Mouse (Mus musculus) CH12.LX (cell line): ENCODE results near the gene Nipsnap2. TPM values are rescaled to one million over a fixed set of nuclear protein-coding genes. Genes with fewer than 3 reads are reported as not detected.

Source experiments
- DNase-seq: peaks from one replicate; pipeline ENCODE4 v3.0.0-alpha.2; 2013; ENCODE audit errors: extremely low read depth
- H3K27ac ChIP-seq: 2 replicates; pipeline ENCODE4 v1.5.1; 2012; ENCODE audit warnings: low read depth, mild to moderate bottlenecking, control low read depth, moderate library complexity; ENCODE audit not compliant: insufficient read depth
- H3K27me3 ChIP-seq: replicated peaks from 2 replicates; pipeline ENCODE3; 2012; ENCODE audit warnings: inconsistent platforms
- H3K36me3 ChIP-seq, 2 experiments: replicated peaks in 1 of 2; 2 replicates each; pipeline versions ENCODE3 to v1.6.1; 2012; ENCODE audit warnings: inconsistent platforms in 1 of 2, low read length in 1 of 2, mild to moderate bottlenecking in 1 of 2, mixed read lengths in 1 of 2, moderate library complexity in 1 of 2; ENCODE audit not compliant: control insufficient read depth in 1 of 2, insufficient read depth in 1 of 2
- H3K4me1 ChIP-seq, 2 experiments: 2 replicates each; pipeline ENCODE4 v1.6.1; 2012; ENCODE audit warnings: inconsistent platforms in 1 of 2, moderate library complexity in 1 of 2; ENCODE audit not compliant: insufficient read depth in 2 of 2, control insufficient read depth in 1 of 2
- H3K4me2 ChIP-seq: 2 replicates; pipeline ENCODE4 v1.6.1; 2012; ENCODE audit warnings: low read depth, mild to moderate bottlenecking, control low read depth; ENCODE audit not compliant: poor library complexity, insufficient read depth, severe bottlenecking
- H3K4me3 ChIP-seq, 3 experiments: fragments of 150-350 bp in 1 of 3; sonication (generic) in 1 of 3; replicated peaks in 1 of 3; 2 replicates each; pipeline versions ENCODE3 to v1.5.1; 2011 to 2012; ENCODE audit warnings: low read depth in 2 of 3, low read length in 2 of 3, mild to moderate bottlenecking in 2 of 3, moderate library complexity in 2 of 3, control low read depth in 1 of 3, improper control_type of control experiment in 1 of 3, inconsistent platforms in 1 of 3, mixed read lengths in 1 of 3; ENCODE audit not compliant: poor library complexity in 1 of 3
- H3K79me2 ChIP-seq: replicated peaks from 2 replicates; pipeline ENCODE4 v1.6.1; 2012; ENCODE audit warnings: mild to moderate bottlenecking, moderate library complexity; ENCODE audit not compliant: control insufficient read depth, poor library complexity, insufficient read depth, severe bottlenecking; ENCODE audit errors: extremely low read depth
- H3K9ac ChIP-seq: 2 replicates; pipeline ENCODE4 v1.6.1; 2012; ENCODE audit warnings: low read depth, mild to moderate bottlenecking, control low read depth, moderate library complexity; ENCODE audit not compliant: insufficient read depth
- H3K9me3 ChIP-seq: replicated peaks from 2 replicates; pipeline ENCODE3; 2012; ENCODE audit warnings: low read length, inconsistent platforms, mixed read lengths
- CTCF ChIP-seq, 2 experiments: IDR thresholded peaks in 1 of 2; conservative IDR thresholded peaks in 1 of 2; 2 replicates each; pipeline ENCODE4 v1.5.1; 2011 to 2012; ENCODE audit warnings: low read depth in 2 of 2, low read length in 2 of 2, improper control_type of control experiment in 1 of 2, inconsistent platforms in 1 of 2, mild to moderate bottlenecking in 1 of 2, moderate library complexity in 1 of 2
- HCFC1 ChIP-seq: IDR thresholded peaks from 2 replicates; pipeline ENCODE4 v1.6.1; 2012; ENCODE audit warnings: low read depth, mild to moderate bottlenecking, inconsistent platforms, low read length, improper control_type of control experiment
- IRF4 ChIP-seq: IDR thresholded peaks from 2 replicates; pipeline ENCODE4 v1.6.1; 2014; ENCODE audit warnings: low read depth, mild to moderate bottlenecking, inconsistent platforms, low read length, improper control_type of control experiment
- JUN ChIP-seq: IDR thresholded peaks from 2 replicates; pipeline ENCODE4 v1.6.1; 2011; ENCODE audit warnings: low read depth, mild to moderate bottlenecking, low read length, improper control_type of control experiment, moderate library complexity; ENCODE audit not compliant: insufficient read depth
- JUND ChIP-seq: conservative IDR thresholded peaks from 2 replicates; pipeline ENCODE4 v1.6.1; 2011; ENCODE audit warnings: low read depth, low read length, improper control_type of control experiment
- KAT2A ChIP-seq: IDR thresholded peaks from 2 replicates; pipeline ENCODE4 v1.6.1; 2012; ENCODE audit warnings: low read length, improper control_type of control experiment, inconsistent platforms; ENCODE audit not compliant: insufficient replicate concordance
- MAFK ChIP-seq: IDR thresholded peaks from 2 replicates; pipeline ENCODE4 v1.6.1; 2011; ENCODE audit warnings: low read length, improper control_type of control experiment; ENCODE audit not compliant: insufficient replicate concordance
- MAX ChIP-seq: IDR thresholded peaks from 2 replicates; pipeline ENCODE4 v1.6.1; 2011; ENCODE audit warnings: low read length, improper control_type of control experiment
- MXI1 ChIP-seq: IDR thresholded peaks from 2 replicates; pipeline ENCODE4 v1.6.1; 2011; ENCODE audit warnings: mild to moderate bottlenecking, low read depth, low read length, improper control_type of control experiment
- MYC ChIP-seq: IDR thresholded peaks from 2 replicates; pipeline ENCODE4 v1.6.1; 2011; ENCODE audit warnings: low read depth, mild to moderate bottlenecking, improper control_type of control experiment, low read length
- NELFE ChIP-seq: IDR thresholded peaks from 2 replicates; pipeline ENCODE4 v1.6.1; 2011; ENCODE audit warnings: low read depth, low read length, improper control_type of control experiment
- PAX5 ChIP-seq: IDR thresholded peaks from 2 replicates; pipeline ENCODE4 v1.6.1; 2012; ENCODE audit warnings: low read length, inconsistent platforms, mixed read lengths
- POLR2AphosphoS2 ChIP-seq: IDR thresholded peaks from 2 replicates; pipeline ENCODE4 v1.6.1; 2011; ENCODE audit warnings: low read depth, low read length, improper control_type of control experiment
- RAD21 ChIP-seq: IDR thresholded peaks from 2 replicates; pipeline ENCODE4 v1.6.1; 2011; ENCODE audit warnings: low read depth, mild to moderate bottlenecking, low read length, improper control_type of control experiment, moderate library complexity
- RCOR1 ChIP-seq: conservative IDR thresholded peaks from 2 replicates; pipeline ENCODE4 v1.6.1; 2012; ENCODE audit warnings: low read depth, mild to moderate bottlenecking, inconsistent platforms, low read length, improper control_type of control experiment
- SIN3A ChIP-seq: IDR thresholded peaks from 2 replicates; pipeline ENCODE4 v1.6.1; 2012; ENCODE audit warnings: low read length, improper control_type of control experiment, inconsistent platforms
- SMC3 ChIP-seq: IDR thresholded peaks from 2 replicates; pipeline ENCODE4 v1.6.1; 2011; ENCODE audit warnings: low read depth, low read length, improper control_type of control experiment
- TCF12 ChIP-seq: IDR thresholded peaks from 2 replicates; pipeline ENCODE4 v1.6.1; 2014; ENCODE audit warnings: low read depth, mild to moderate bottlenecking, inconsistent platforms, low read length, improper control_type of control experiment
- USF1 ChIP-seq: IDR thresholded peaks from 2 replicates; pipeline ENCODE4 v1.6.1; 2014; ENCODE audit warnings: low read depth, mild to moderate bottlenecking, inconsistent platforms, low read length, improper control_type of control experiment
- ZC3H11A ChIP-seq: IDR thresholded peaks from 2 replicates; pipeline ENCODE4 v1.6.1; 2012; ENCODE audit warnings: low read depth, mild to moderate bottlenecking, inconsistent platforms, low read length, improper control_type of control experiment
- ZKSCAN1 ChIP-seq: IDR thresholded peaks from 2 replicates; pipeline ENCODE4 v1.6.1; 2012; ENCODE audit warnings: low read depth, inconsistent platforms, low read length, improper control_type of control experiment, borderline replicate concordance
- ZMIZ1 ChIP-seq: IDR thresholded peaks from 2 replicates; pipeline ENCODE4 v1.6.1; 2012; ENCODE audit warnings: low read depth, mild to moderate bottlenecking, inconsistent platforms, low read length, improper control_type of control experiment
- ZNF384 ChIP-seq: IDR thresholded peaks from 2 replicates; pipeline ENCODE4 v1.6.1; 2012; ENCODE audit warnings: low read depth, low read length, improper control_type of control experiment, inconsistent platforms
- dilution Hi-C: fragments of 300-500 bp; cut with MboI; formaldehyde crosslinking; loops from 2 replicates; pipeline ENCODE4 v1.14.3; 2020; ENCODE audit warnings: low sequenced_read_pairs; ENCODE audit not compliant: extremely low pct_unique_long_range_greater_than_20kb, extremely low pct_ligation_motif_present
- in situ Hi-C: fragments of 300-500 bp; cut with MboI; formaldehyde crosslinking; loops from 3 replicates; pipeline ENCODE4 v1.14.3; 2019; ENCODE audit warnings: low sequenced_read_pairs, low pct_ligation_motif_present, low pct_unique_long_range_greater_than_20kb, mixed read lengths
- polyA plus RNA-seq: library from polyadenylated mRNA; unstranded; fragments of >175 nt; gene quantifications from 2 replicates; pipeline ENCODE4 v1.2.1, GENCODE M21; 2012; ENCODE audit warnings: low read depth; ENCODE audit not compliant: insufficient read length
- total RNA-seq, 2 experiments: library from RNA; depleted of rRNA; stranded (reverse); fragments of 300-350 nt in 1 of 2; fragments of >200 nt in 1 of 2; gene quantifications; 2 replicates each; pipeline ENCODE4 v1.2.3; 2012 to 2014

Gene Nipsnap2
- total and polyA plus RNA-seq, 3 experiments, result 18.3 to 30.4 (median 24.8) TPM

DNA sequence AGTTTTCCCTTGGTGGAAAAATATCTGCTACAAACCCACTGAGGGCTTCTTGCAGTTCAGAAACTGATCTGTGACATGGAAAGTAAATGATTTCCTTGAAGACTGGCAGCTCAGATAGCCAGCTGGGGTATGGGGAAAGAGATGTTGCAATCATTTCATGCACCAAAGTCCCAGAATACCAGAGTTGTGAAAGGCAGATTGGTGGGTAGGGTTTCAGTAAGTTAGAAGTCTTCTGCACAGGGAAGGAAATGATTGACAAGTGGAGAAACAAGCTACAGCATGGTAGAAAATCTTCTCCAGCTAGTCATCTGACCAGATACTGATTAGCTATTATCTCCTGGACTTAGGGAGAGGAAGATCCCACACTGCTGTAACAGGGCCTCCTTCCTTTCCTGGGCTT lies 21.5 kb upstream of the Nipsnap2 start:
- TF ChIP-seq MXI1, result no peak
- no peak for TF ChIP-seq SMC3
- no peak for TF ChIP-seq HCFC1
- no peak for TF ChIP-seq CTCF (conservative IDR thresholded peaks at IDR 0.05 in 1 of 2, IDR thresholded peaks at IDR 0.05 in 1 of 2; ENCODE audit: low read depth in 2 of 2, low read length in 2 of 2)
- TF ChIP-seq RCOR1, result no peak
- no peak for TF ChIP-seq JUN
- TF ChIP-seq USF1, result no peak
- no peak for TF ChIP-seq ZMIZ1
- TF ChIP-seq MAX, result no peak
- no peak for TF ChIP-seq POLR2AphosphoS2
- TF ChIP-seq RAD21, result no peak
- TF ChIP-seq NELFE, result no peak
- no peak for TF ChIP-seq MAFK
- TF ChIP-seq ZNF384, result no peak
- TF ChIP-seq TCF12, result no peak
- no peak for TF ChIP-seq JUND
- no peaks in the 10 kb centered on the region for H3K36me3 ChIP-seq
- H3K4me1 ChIP-seq, result no peaks in the 10 kb centered on the region
- in situ Hi-C loops, result no loop called here
- H3K27ac ChIP-seq, result no peak overlapping the region
- peaks cover 68% of the 10 kb centered on the region for H3K27me3 ChIP-seq
- H3K9ac ChIP-seq, result no peak overlapping the region
- no peak for DNase-seq
- H3K4me3 ChIP-seq, result no peak overlapping the region
- peaks cover 3% of the 10 kb centered on the region for H3K9me3 ChIP-seq
- H3K79me2 ChIP-seq, result no peaks in the 10 kb centered on the region
- no peak overlapping the region for H3K4me2 ChIP-seq
- dilution Hi-C loops, result no loop called here

DNA sequence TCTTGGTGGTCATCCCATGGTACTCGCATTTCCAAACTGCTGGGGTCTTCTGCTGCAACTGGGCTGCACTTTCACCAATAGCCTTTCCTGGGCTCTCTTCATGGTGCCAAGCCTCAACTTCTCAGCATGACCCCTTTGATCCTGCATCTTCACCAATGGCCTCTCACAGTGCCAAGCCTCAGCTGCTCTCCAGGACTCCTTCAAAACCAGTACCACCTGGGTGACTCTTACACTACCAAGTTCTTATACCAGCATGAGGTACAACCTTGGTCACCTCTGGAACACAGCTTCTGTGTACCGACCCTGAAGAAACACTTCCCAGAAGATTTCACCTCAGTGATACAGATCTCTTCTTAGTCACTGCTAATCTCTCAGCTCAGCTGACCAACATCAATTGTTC lies 16.5 kb upstream of the Nipsnap2 start, which contains the start of gene Sept14:
Sept14 (minus strand) TSS at position 101 of the 400 bp plus-strand sequence.
- no peaks in the 10 kb centered on the region for H3K4me1 ChIP-seq
- no peaks in the 10 kb centered on the region for H3K36me3 ChIP-seq
- no peak within 1 kb of the TSS for H3K4me3 ChIP-seq
- in situ Hi-C loops (no loop called here), dilution Hi-C loops (no loop called here)
- H3K79me2 ChIP-seq, result no peaks in the 10 kb centered on the region
- peaks cover 75% of the 10 kb centered on the region for H3K27me3 ChIP-seq
- no peak for DNase-seq
- no peak within 1 kb of the TSS for H3K27ac ChIP-seq
- H3K9me3 ChIP-seq, result peaks cover 3% of the 10 kb centered on the region
- TF ChIP-seq JUND (no peak), ZNF384 (no peak), ZC3H11A (no peak), CTCF (conservative IDR thresholded peaks at IDR 0.05 in 1 of 2, IDR thresholded peaks at IDR 0.05 in 1 of 2; ENCODE audit: low read depth in 2 of 2, low read length in 2 of 2) (no peak), ZMIZ1 (no peak), SIN3A (no peak), POLR2AphosphoS2 (no peak), KAT2A (no peak), ZKSCAN1 (no peak), USF1 (no peak), PAX5 (no peak), IRF4 (no peak), MXI1 (no peak), MYC (no peak), MAX (no peak), RAD21 (no peak)
- H3K4me2 ChIP-seq, result no peak within 1 kb of the TSS
- no peak within 1 kb of the TSS for H3K9ac ChIP-seq
